Mouse (Mus musculus) central nervous system, embryonic 18 days (tissue): ENCODE results near the gene Esp8. TPM values are rescaled to one million over a fixed set of nuclear protein-coding genes. Genes with fewer than 3 reads are reported as not detected.

Experiments used
- polyA plus RNA-seq: library from polyadenylated mRNA; depleted of rRNA; stranded (reverse); fragments of >200 nt; gene quantifications from 2 replicates; pipeline ENCODE4 v1.2.3, GENCODE M21; 2012; rRNA removed

Gene Esp8
- not detected in 2 replicates for polyA plus RNA-seq

DNA sequence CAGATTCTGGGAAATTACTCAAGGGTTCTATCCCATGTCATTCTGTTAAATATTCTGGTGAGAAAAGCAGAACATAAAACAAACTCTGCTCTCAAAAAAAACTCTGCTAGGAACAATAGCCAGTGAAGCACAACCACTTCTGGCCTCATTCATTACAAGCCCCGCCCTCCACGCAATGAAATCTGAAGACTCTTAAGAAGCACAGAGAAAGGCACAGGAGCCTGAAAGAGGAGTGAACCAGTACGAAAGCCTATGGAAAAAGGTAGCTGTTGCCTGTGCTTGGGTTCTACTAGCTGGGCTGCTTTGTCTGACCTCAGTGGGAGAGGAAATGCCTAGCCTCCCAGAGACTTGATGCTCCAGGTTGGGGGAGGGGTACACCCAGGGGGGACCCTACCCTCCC is at the start of gene Esp8:
Gene Esp8, plus strand, starts transcription at position 205 of the 400 bp plus-strand sequence.

DNA sequence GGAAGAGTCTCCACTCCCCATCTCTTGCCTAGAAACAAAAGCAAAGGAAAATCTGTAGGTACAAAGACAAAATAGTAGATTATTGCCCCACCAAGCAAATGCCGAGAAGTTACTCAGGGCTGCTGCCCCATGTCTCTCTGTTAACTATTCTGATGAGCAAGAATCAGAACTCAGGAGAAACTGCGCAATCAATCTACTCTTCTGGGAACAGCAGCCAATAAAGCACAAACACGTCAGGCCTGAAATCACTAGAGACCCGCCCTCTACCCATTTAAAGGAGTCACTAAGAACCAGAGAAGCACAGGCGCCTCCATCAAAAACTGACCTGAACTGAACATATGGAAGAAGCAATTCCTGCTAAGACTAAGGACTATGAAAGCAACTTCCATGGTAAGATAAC is 41.4 kb downstream of the Esp8 start, which contains the start of gene Esp6:
Gene Esp6, plus strand, starts transcription at position 301 of the 400 bp plus-strand sequence.

Other genes with a start within 250 kb of the Esp8 start
- gene Crisp1, start 200.8 kb upstream of the Esp8 start, polyA plus RNA-seq = 0.05 TPM in 1 of 2 replicates, not detected in the other
- gene Esp6, start 41.5 kb downstream of the Esp8 start, polyA plus RNA-seq = not detected in 2 replicates
- not detected in 2 replicates for gene Esp4, start 78.6 kb downstream of the Esp8 start, polyA plus RNA-seq
- not detected in 2 replicates for gene Esp3, start 112.1 kb downstream of the Esp8 start, polyA plus RNA-seq
- gene Esp1, start 207.1 kb downstream of the Esp8 start, polyA plus RNA-seq = not detected in 2 replicates